Mouse (Mus musculus) R1 (cell line): Measurements from ENCODE around the gene Zfp84.

Experiments
- DNase-seq: peaks from one replicate; pipeline ENCODE4 v3.0.0-alpha.2; 2018; ENCODE audit warnings: low read depth, low spot score

Zfp84 gene

DNA sequence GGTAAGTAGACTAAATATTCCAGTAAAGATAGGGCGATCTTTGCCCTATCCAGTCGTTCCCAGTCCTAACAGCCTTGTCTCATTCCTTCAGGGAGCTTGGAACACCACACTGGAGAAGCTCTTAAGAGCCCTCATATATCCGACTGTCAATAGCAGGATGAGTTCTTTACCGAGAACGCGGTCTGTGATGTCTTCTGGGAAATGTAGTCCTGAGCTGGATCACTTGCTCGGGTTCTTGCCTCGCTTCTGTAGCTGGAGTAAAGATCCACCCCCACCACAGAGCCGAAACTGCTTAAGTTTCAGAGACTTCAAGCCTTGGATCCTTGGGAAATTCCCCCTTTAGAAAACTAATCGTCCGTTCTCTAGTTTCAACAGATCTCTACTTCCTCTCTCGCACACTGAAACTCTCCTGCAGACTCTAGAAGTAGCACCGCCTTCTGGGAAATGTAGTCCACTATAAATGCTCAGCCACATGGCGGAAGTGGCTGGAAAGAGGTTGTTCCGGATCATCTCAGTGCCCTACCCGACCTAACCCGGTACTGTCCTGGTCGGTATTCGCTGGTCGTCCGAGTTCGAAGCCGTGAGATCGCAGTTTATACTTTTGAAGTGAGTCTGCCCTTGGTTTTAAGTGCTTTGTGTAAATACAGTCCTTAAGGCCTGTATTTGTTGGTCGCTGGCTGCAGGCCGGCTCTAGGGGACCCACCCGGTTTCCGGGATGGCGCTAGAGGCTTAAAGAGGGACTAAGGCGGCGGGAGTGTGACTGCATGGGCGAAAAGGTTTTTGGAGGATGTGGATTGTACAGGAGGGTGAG lies at the start of gene Zfp84:
TSS of gene Zfp84 (plus strand) at position 463 of the 811 bp plus-strand sequence.
- DNase-seq, result peak; percentile 97

DNA sequence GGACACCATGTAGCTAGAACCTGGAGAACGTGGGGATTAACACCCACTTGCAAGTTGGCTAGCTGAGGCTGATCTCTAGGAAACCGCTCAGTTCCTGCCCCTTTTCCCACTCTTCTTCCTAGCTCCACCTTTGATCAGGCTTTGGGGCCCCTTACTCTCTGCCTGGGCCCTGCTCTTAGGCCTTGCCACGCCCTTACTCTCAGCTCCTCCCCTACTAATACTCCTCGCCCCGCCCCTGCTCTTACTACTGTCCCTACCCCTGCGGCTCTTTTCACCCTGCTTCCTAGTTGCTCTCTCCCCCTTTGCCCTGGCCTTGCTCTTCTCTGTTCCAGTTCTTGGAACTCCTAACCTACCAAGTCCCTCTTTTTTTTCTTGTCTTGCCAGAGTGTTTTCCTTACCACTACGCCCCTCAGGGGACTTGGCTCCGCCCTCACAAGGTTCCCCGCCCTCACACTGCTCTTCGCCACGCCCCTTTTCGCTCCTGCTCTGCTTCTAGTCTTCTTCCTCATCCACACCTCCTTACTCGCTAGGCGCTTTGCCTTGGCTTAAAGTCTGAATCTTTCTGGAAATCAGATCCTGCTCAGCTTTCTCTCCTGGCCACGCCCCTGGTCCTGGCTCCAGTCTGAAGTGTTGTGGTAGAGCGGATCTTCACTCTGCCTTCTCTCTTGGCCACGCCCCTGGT lies 42.8 kb upstream of the Zfp84 start:
- DNase-seq, result peak; percentile 83

DNA sequence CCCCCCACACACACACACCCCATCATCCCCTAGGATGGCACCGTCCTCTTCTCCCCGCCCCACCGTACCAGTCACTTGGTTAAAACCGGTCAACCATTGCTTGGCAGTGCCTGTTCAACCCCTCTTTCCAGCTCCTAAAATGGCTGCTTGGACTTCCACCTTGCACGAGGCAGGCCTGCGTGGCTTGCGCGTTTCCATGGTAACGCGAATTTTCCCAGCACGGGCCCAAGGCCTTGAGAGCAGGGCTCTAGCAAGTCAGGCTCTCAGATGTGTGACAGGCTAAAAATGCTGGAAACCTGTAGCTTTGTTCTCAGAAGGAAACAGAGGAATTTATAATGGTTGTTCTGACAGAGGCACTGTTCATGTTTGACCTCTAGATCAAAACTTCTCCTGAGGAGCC lies 41.5 kb upstream of the Zfp84 start, which contains the start of gene Catsperg2:
TSS of gene Catsperg2 (minus strand) at position 173 of the 400 bp plus-strand sequence.
- peak; percentile 83 for DNase-seq

DNA sequence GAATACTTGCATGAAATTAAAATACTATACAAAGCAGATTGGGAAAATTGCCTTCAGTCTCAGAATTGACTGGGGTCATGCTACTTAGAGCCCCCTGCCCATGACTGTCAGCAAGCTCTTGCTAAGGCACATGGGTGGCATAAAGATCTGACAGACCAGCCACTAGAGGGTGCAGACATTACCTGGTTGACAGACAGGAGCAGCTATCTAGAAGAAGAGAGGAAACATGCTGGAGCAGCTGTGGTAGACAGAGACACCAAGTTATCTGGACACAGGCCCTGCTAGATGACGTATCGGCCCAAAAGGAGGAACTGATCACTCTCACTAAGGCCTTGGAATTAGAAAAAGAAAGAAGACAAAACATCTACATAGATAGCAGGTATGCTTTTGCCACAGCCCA lies 40.3 kb upstream of the Zfp84 start:
- peak; percentile 29 for DNase-seq

DNA sequence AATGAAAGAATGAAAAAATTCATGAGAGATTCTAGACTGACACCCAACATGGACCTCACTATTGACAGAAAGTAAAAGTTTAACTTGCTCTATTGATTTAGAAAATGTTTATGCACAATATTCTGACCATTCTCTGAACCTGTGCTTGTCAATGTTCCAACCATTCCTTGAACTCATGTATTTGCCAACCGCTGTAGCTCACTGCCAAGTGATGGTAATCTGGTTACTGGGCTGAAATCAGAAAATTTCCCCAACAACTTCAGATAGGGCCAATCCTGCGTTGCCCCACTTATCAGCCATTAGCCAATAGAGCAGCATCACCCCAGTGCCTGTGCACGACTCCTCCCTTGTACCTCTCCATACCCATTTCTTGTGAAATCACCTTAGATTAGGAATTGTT lies 26.1 kb upstream of the Zfp84 start:
- no peak for DNase-seq

DNA sequence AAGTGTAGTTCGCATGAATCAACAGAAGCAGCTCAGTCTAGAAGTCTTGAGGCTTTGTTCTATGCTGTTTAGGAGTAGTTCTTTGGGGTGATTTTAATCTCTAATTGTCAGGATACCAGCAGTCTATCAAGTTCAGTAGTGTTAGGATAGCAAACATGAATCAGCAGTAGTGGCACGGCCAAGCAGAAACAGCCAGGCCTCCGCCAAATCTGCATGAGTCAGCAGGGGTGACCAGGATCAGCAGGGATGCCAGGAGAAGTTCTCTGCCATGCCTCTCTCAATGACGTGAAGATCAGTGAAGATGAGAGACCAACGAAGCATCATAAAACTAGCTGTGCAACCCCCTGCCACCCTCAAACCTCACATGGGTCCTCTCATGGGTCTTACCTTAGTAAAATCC lies 7.9 kb upstream of the Zfp84 start:
- DNase-seq, result no peak

DNA sequence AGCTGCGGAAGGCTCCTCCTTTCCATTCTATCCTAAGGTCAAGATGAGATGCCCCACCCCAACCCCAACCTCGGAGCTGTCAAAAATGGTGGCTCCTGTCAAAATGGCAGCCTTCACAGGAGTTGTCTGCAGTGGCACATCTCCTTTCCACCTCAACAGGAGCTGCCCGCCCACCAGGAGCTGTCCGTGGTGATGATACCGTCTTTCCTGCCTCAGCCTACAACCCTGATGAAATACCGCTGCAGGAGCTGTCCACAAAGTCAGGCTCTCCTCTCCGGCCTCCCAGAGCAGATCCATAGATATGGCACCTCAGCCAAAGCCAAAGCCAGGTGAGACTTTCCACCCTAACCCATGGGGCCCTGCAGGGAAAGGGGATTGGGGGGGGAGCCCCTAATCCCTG lies 3.6 kb upstream of the Zfp84 start:
- DNase-seq, result peak; percentile 76

DNA sequence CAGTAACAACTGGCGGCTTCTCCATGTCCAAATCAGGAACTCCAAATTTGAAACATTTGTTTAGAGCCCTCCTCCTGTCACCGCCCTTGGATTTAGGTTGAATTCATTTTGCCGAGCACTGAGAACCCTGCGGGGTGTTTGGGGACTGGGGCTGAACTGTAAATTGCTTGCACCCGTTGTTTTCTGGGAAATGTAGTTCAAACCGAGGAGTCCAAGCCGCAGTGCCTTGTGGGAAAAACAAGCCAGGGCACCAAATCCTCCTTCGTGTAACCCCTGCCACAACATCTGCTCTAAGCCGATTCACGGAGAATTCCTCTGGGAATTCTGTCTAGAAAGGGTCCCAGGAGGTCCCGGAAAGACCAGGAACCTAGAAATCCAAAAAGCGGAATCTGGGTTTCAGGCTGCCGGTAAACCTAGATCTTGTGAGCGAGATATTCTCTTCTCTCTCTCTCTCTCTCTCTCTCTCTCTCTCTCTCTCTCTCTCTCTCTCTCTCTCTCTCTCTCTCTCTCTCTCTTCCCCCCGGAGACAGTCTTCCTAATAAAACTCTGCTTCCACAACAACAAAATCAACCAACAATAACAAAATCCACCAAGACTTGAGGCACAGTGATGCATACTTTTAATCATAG lies 1.2 kb upstream of the Zfp84 start:
- DNase-seq, result peak; percentile 90

DNA sequence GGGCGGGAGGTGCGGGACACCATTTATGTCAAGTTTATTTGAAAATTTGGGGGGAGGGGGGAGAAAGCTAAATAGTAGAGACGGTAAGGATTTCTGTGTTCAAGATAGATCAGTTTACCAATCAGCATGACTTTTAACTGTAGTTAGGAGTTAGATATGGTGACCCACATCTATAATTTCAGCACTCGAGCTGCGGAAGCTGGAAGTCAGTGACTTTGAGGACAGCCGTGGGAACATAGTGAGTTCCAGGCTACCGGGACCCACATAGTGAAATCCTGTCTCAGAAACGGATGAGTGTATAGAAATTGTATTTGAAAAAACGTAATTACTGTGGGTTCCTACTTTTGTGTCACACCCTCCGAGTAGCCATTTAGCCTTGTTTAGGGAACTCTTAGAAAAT lies 628 bp downstream of the Zfp84 start:
- DNase-seq, result no peak

DNA sequence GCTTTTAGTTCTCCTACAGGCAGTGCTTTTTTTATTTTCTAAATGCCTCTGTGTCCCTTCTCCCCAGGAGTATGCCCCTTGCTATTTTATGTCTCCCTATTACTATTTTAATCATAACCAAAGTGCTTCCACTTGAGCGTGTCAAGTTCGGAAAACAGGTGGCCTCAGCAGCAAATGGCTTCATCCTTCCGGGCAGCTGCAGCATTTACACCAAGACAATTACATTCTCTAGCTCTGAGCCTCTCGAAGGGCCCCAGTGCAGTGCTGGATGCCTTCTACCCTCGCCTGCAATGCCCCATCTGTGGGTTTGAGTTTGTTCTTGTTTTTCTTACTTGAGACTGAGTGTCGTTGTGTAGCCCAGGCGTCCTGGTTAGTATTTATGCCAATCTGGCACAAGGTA lies 5.2 kb downstream of the Zfp84 start:
- DNase-seq, result no peak

DNA sequence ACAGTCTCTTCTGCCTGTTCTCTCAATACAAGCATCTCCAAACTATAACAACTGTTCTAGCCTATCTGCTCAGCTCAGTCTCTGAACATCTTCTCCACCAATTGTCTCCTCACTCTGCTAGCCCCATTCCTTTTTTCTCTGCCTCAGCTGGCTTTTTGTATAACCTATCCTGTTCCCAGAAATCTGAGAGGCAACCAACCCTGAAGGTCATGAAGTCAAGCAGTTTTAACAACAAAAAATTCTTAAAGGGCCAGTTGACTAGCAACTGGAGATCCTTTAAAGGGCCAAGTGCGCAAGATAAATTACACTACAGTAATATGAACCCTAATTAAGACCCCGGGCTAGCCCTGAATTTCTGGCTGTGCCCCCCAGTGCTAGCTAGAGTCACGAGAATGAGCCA lies 6.0 kb downstream of the Zfp84 start:
- no peak for DNase-seq

DNA sequence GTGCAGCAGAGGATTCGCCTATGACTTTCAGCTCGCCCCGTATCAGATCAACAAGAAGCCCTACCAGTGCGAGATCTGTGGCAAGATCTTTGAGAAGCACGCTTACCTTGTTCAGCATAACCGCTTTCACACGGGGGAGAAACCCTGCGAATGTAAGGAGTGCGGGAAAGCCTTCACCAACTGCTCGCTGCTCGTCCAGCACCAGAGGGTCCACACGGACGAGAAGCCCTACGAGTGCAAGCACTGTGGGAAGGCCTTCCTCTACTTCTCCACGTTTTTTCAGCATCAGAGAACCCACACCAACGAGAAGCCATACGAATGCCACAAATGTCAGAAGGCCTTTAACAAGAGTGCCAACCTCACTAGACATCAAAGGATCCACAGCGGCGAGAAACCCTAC lies 8.2 kb downstream of the Zfp84 start:
- no peak for DNase-seq

DNA sequence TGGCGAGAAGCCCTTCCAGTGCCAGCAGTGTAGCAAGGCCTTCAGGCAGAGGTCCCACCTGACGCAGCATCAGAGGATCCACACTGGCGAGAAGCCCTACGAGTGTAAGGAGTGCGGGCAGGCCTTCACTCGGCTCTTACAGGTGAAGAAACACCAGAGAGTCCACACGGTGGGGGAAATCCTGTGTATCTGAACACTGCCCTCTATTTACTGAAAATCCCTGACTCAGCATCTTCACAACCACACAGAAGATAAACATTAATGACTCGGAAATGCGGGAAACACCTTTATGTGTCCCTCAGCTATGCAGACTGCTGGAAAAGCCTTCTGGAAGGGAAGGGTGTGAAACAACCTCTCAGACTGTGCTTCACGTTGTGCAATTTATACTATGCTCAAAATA lies 9.0 kb downstream of the Zfp84 start:
- no peak for DNase-seq

DNA sequence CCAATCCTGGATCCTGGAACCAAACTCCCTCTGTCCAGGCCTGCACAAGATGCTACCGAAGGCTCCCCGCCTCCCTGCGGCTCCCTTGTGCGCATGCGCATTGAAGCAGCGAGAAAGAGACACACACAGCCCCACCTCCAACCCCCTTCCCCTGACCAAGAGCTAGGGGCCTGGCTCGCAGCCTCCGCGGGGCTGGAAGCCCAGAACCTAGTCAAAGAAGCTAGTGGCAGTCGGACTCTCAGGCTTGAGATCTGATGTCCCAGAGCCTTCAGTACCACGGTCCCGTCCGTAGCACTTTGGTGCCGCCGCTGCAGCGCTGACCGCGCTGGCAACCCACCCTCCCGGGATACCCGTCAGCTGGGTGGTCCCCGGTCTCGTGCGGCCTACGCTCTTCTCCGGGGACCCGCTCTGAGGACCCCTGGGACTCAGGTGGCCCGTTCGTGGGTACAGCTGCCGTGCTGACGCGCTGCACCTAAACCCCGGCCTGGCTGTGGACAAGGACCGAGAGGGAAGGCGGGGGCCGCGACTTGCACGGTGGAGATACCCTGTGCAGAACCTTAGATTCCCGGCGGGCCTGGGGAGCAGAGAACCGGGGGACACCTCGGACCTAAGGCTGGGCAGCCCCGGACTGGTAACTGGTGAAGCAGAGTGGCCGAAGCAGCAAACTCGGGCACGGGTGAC lies 15.7 kb downstream of the Zfp84 start, which contains the start of gene Zfp30:
TSS of gene Zfp30 (plus strand) at position 128 of the 681 bp plus-strand sequence.
- DNase-seq, result peak; percentile 96

DNA sequence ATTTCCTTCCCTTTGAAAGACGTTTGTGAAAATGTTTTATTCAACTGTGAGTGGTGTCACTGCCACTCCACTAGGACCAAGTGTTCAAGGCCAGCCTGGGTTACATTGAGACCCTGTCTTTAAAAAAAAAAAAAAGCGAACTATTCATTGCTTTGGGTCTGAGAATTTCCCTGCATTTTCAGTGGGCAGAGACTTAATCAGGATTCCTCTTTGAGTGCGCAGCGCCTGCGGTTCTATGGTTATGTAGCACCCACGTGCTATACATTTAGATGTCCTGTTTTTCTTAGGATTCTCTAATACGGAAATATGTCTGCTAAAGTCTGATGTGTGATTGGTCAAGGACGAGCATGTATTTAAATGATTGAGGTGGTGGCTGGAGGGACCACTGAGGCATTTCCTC lies 16.7 kb downstream of the Zfp84 start:
- no peak for DNase-seq

DNA sequence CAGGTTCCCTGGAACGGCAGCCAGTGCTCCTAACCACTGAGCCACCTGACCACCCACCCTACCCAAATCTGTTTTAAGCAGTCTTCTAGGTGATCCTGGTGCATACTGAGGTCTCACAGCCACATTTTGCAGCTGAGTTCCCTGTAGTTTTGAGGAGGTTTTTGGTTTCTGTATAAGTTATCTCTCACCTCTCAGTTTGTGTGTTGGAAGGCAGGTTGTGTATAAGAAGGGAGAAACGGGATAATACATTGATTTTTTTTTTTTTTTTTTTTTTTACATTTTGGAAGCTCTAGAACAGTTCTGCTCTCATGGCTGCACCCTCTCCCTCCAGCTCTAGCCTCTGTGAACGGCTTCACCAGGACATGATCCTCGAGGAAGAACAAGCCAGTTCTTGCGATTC lies 17.5 kb downstream of the Zfp84 start:
- no peak for DNase-seq

DNA sequence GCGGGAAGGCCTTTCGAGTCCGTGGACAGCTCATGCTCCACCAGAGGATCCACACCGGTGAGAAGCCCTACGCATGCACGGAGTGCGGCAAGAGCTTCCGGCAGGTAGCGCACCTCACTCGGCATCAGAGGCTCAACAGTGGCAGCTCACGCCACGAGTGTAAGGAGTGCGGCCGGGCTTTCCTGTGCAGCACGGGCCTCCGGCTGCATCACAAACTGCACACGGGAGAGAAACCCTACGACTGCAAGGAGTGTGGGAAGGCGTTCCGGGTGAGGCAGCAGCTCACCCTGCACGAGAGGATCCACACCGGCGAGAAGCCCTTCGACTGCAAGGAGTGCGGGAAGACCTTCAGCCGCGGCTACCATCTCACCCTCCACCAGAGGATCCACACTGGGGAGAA lies 24.6 kb downstream of the Zfp84 start:
- DNase-seq, result peak; percentile 70

DNA sequence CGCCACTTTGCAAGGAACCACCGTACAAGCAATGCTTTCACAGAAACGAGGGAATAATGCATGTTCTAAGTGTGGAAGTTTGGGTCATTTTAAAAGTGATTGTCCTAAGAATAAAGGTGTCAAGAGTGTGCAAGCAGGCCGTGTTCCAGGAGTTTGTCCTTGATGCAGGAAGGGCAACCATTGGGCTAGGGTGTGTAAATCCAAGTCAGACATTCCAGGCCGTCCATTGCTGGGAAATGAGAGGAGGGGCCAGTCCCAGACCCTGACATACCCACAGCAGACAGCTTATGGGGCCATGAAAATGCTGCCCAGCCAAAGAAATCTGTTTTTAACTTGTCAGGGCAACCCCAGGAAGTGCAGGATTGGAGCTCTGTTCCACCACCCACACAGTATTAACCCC lies 38.7 kb downstream of the Zfp84 start:
- DNase-seq, result peak; percentile 43

DNA sequence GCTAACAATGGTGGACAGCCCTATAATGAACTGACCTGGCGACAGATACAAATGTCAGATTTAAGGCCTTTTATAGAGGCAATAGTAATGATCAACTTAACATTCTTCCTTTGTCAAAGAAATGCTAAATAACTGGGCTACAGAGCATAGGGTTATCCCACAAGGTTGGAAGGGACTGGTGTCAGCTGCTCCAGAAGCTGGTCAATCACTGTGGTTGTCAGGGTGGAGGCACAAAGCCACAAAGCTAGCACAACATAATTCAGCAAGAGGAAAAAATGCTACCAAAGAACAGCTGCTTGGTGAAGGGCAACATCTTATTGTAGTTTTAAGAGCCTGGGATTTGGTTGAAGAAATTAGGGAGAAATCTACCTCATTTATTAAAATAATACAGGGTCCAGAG lies 43.9 kb downstream of the Zfp84 start:
- DNase-seq, result no peak

DNA sequence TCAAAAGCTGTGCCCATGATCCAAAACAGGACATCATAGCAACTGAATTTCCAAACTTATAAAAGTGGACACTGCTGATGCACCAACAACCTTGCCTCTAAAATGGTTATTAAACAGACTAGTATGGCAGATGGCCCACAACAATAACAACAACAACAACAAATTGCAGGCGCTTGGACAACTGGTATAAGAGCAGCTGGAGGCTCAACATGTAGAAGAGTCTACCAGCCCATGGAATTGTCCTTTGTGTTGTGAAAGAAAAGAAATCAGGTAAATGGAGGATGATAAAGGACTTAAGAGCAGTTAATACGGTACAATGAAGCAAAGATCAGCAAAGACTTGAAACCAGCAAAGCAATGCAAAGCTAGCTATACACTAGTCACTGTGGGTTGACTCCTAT lies 46.0 kb downstream of the Zfp84 start:
- DNase-seq, result no peak

DNA sequence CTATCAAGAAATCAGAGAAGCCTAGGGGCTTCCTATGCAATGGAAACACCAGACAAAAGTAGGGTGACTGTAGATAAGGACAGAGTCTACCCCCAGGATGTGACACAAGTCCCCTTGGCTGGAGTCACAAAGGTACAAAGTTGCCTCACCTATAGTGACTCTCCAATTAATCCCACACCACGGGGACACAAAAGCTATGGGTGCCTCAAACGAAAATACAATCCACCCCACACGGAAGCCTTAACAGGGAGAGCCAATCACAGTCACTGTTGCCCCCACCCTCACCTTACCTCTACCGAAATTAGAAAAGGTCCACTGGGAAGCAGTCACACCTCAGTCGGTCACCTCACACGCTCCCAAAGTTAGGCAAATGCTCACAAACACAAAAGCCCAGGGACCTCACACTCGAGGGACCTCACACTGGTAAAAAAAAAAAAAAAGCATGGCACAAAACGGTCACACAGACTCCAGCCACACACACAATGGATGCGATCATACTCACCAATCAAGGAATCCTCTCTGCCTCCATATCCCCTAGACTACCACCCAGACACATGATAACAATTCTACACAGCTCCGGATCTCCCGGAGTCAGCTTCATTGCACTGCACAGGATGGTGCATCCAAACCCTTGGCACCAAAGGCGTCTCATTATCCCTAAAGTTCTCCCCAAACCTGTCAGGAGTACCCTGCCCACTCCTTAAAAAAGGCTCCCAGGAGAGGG lies 46.9 kb downstream of the Zfp84 start:
- DNase-seq, result no peak
